Mouse (Mus musculus) ovary, postnatal 14 days (tissue): Measurements from ENCODE around the gene Acvr2b.
"Not testable (repeated sequence)": the region's sequence is repeated elsewhere in the genome, so short reads cannot be mapped to it uniquely, and the experiment has no call there.

Experiments used
- DNase-seq: peaks from one replicate; pipeline ENCODE4 v3.0.0; 2022; ENCODE audit warnings: low spot score

The Acvr2b gene

GRCm38 (mm10) chr9:119401801-119402214 lies at the start of gene Acvr2b:
Gene Acvr2b, plus strand, starts transcription at chr9:119402118.
- peak; percentile 90 for DNase-seq

- DNase-seq: no peak
Observed at GRCm38 (mm10) chr9:119353926-119354325, 48.0 kb upstream of the Acvr2b start.

GRCm38 (mm10) chr9:119355943-119356342 lies 46.0 kb upstream of the Acvr2b start:
- no peak for DNase-seq

GRCm38 (mm10) chr9:119357331-119358057 lies 44.4 kb upstream of the Acvr2b start, which contains the start of gene Xylb:
Gene Xylb, plus strand, starts transcription at chr9:119357381.
- peak; percentile 85 for DNase-seq

- DNase-seq: no peak
Observed at GRCm38 (mm10) chr9:119358058-119358429, 43.9 kb upstream of the Acvr2b start.

- DNase-seq: no peak
Observed at GRCm38 (mm10) chr9:119361416-119361815, 40.5 kb upstream of the Acvr2b start.

GRCm38 (mm10) chr9:119363229-119363628 lies 38.7 kb upstream of the Acvr2b start:
- DNase-seq: no peak

- no peak for DNase-seq
Observed at GRCm38 (mm10) chr9:119365284-119365683, 36.6 kb upstream of the Acvr2b start, which contains the start of gene Slc22a14. Gene Slc22a14, minus strand, starts transcription at chr9:119365553.

GRCm38 (mm10) chr9:119368367-119368766 lies 33.6 kb upstream of the Acvr2b start:
- no peak for DNase-seq

- not testable (repeated sequence) for DNase-seq
Observed at GRCm38 (mm10) chr9:119370770-119371169, 31.1 kb upstream of the Acvr2b start.

GRCm38 (mm10) chr9:119371251-119371650 lies 30.7 kb upstream of the Acvr2b start:
- DNase-seq: no peak

GRCm38 (mm10) chr9:119375008-119375407 lies 26.9 kb upstream of the Acvr2b start:
- DNase-seq: no peak

- DNase-seq: no peak
Observed at GRCm38 (mm10) chr9:119375556-119375955, 26.4 kb upstream of the Acvr2b start.

- DNase-seq: no peak
Observed at GRCm38 (mm10) chr9:119378231-119378630, 23.7 kb upstream of the Acvr2b start.

- no peak for DNase-seq
Observed at GRCm38 (mm10) chr9:119382603-119383002, 19.3 kb upstream of the Acvr2b start.

- peak; percentile 18 for DNase-seq
Observed at GRCm38 (mm10) chr9:119388956-119389355, 13.0 kb upstream of the Acvr2b start.

GRCm38 (mm10) chr9:119390214-119390613 lies 11.7 kb upstream of the Acvr2b start:
- no peak for DNase-seq

GRCm38 (mm10) chr9:119394808-119395207 lies 7.1 kb upstream of the Acvr2b start:
- DNase-seq: no peak

- DNase-seq: no peak
Observed at GRCm38 (mm10) chr9:119401351-119401750, 567 bp upstream of the Acvr2b start.

- peak; percentile 42 for DNase-seq
Observed at GRCm38 (mm10) chr9:119402253-119403235, 626 bp downstream of the Acvr2b start.

- no peak for DNase-seq
Observed at GRCm38 (mm10) chr9:119403236-119403641, 1.3 kb downstream of the Acvr2b start.

GRCm38 (mm10) chr9:119404090-119404489 lies 2.2 kb downstream of the Acvr2b start:
- DNase-seq: no peak

GRCm38 (mm10) chr9:119407884-119408283 lies 6.0 kb downstream of the Acvr2b start:
- no peak for DNase-seq
